Comparison of ENCODE assay signal across 9 mouse cellular contexts in genomic region chr5:107725435-107726261, GRCm38 (mm10). TPM values are rescaled to one million over a fixed set of nuclear protein-coding genes. Genes with fewer than 3 reads are reported as not detected.
DNase-seq lines count a peak whose midpoint lies in the region; ATAC-seq and TF ChIP-seq lines count a peak whose summit lies in the region.
"Had no signal": no experiment of that assay in that cellular context is flagged by ENCODE, and none has a peak within 500 bp of the region (broad histone marks: within the 10 kb centered on the region; RNA-seq: fewer than 3 reads in every experiment).

TSS of gene Gfi1 (minus strand) at chr5:107726036.

- TF ChIP-seq CTCF in cerebellum, adult 2 months (IDR thresholded peaks at IDR 0.05; ENCODE audit: borderline replicate concordance, insufficient read depth, low read depth, low read length) = no peak

- H3K36me3 ChIP-seq in forebrain, embryonic 14.5 days (ENCODE audit: control insufficient read depth, insufficient read depth, low read length) = no peaks in the 10 kb centered on the region
- no peaks in the 10 kb centered on the region for H3K36me3 ChIP-seq in kidney, embryonic 15.5 days

- H3K4me3 ChIP-seq in forebrain, embryonic 14.5 days (ENCODE audit: low read depth, low read length) = peak within 1 kb of the TSS; percentile 17
- peak within 1 kb of the TSS; percentile 29 for H3K4me3 ChIP-seq in kidney, embryonic 15.5 days (replicated peaks)
- H3K4me3 ChIP-seq in cerebellum, adult 2 months (replicated peaks; ENCODE audit: insufficient read depth, low read depth, low read length) = no peak within 1 kb of the TSS
- H3K4me3 ChIP-seq: erythroblast, embryonic 14.5 days had no signal

- peaks cover 82% of the 10 kb centered on the region for H3K27me3 ChIP-seq in forebrain, embryonic 14.5 days (replicated peaks; ENCODE audit: control insufficient read depth, insufficient read depth, low read length)
- peaks cover 97% of the 10 kb centered on the region for H3K27me3 ChIP-seq in kidney, embryonic 15.5 days
- H3K27me3 ChIP-seq in cerebellum, adult 2 months (ENCODE audit: control insufficient read depth, insufficient read depth, low read length) = peaks cover 17% of the 10 kb centered on the region; the same call in 1 of the 2 replicates

- peak; percentile 33; the same call in 1 of the 2 replicates for ATAC-seq in forebrain, embryonic 14.5 days
- ATAC-seq in kidney, embryonic 15.5 days (replicated peaks; ENCODE audit: low FRiP score) = 0 out of 2 replicates have a peak, but pooled peaks have one; percentile 9
- ATAC-seq in megakaryocyte progenitor cell, adult 5-6 weeks (replicated peaks; ENCODE audit: poor library complexity) = peak; percentile 64

- no peak within 1 kb of the TSS for H3K27ac ChIP-seq in forebrain, embryonic 14.5 days (ENCODE audit: low read depth, low read length)
- H3K27ac ChIP-seq in kidney, embryonic 15.5 days = no peak within 1 kb of the TSS
- no peak within 1 kb of the TSS for H3K27ac ChIP-seq in cerebellum, adult 2 months (ENCODE audit: insufficient read depth, low read length)

- no peak for TF ChIP-seq POLR2A in cerebellum, adult 2 months (IDR thresholded peaks at IDR 0.05; ENCODE audit: borderline replicate concordance, insufficient read depth, low read length)

- H3K9me3 ChIP-seq in forebrain, embryonic 14.5 days (replicated peaks; ENCODE audit: control insufficient read depth, low read length) = no peaks in the 10 kb centered on the region
- no peaks in the 10 kb centered on the region for H3K9me3 ChIP-seq in kidney, embryonic 15.5 days (replicated peaks)

- peak; percentile 87 for DNase-seq in CD4-positive helper T cell, adult 2 months (ENCODE audit: low read depth, low spot score)
- peak; percentile 80 for DNase-seq in MN1 (ENCODE audit: low spot score)
- DNase-seq in forebrain, embryonic 14.5 days (ENCODE audit: low spot score) = no peak
- DNase-seq in spleen, postnatal 4 days (ENCODE audit: low spot score in 2 of 2) = peak; percentile 63 to 81
- DNase-seq in cerebellum, adult 2 months = no peak
- DNase-seq in layer of hippocampus, adult 9-10 months (ENCODE audit: low spot score) = no peak

- H3K4me1 ChIP-seq in forebrain, embryonic 14.5 days (ENCODE audit: control insufficient read depth, insufficient read depth, low read length) = peaks cover 8% of the 10 kb centered on the region
- H3K4me1 ChIP-seq in kidney, embryonic 15.5 days = peaks cover 54% of the 10 kb centered on the region
- H3K4me1 ChIP-seq in cerebellum, adult 2 months (ENCODE audit: control insufficient read depth, insufficient read depth, low read length) = peaks cover 6% of the 10 kb centered on the region; the same call in 1 of the 2 replicates

- peak within 1 kb of the TSS; percentile 36 for H3K4me2 ChIP-seq in forebrain, embryonic 14.5 days (ENCODE audit: low read length)
- peak within 1 kb of the TSS; percentile 54 for H3K4me2 ChIP-seq in kidney, embryonic 15.5 days

- WGBS in forebrain, embryonic 14.5 days = 1% methylated on average over 41 of the region's 41 CpGs
- WGBS in kidney, embryonic 15.5 days = under 1% methylated on average over 41 of the region's 41 CpGs
- 2% methylated on average over 41 of the region's 41 CpGs for WGBS in cerebellum, adult 2 months

- no peak within 1 kb of the TSS for H3K9ac ChIP-seq in forebrain, embryonic 14.5 days (ENCODE audit: low read length)
- H3K9ac ChIP-seq in kidney, embryonic 15.5 days = no peak within 1 kb of the TSS

RNA-seq across cellular contexts. Expression of gene Gfi1, which starts in this region (rescaled TPM):
- polyA plus RNA-seq in forebrain, embryonic 14.5 days (2014; fragmentation: Nextera tagmentation; extraction: Ambion mirVana) = not detected in 2 replicates
- 0.08 TPM in 1 of 2 replicates, not detected in the other for polyA plus RNA-seq in kidney, embryonic 15.5 days (2015; fragmentation: Nextera tagmentation; extraction: Ambion mirVana)
- 45.2 and 47.9 TPM in 2 replicates for total RNA-seq in megakaryocyte progenitor cell, adult 5-6 weeks (2015)
- total RNA-seq in megakaryocyte progenitor cell, adult 5-6 weeks (2017) = 57.9 and 61.6 TPM in 2 replicates
- not detected in 2 replicates for polyA plus RNA-seq in cerebellum, adult 2 months (2012; rRNA removed)

Comparison
In these comparisons a context has a peak if more than half of its experiments do, and no peak if none do; other contexts are left out.
1. Peak in ATAC-seq, H3K4me3 ChIP-seq and H3K4me2 ChIP-seq in forebrain, embryonic 14.5 days; RNA of the gene not detected or under 1 TPM.
2. Peak in ATAC-seq, H3K4me3 ChIP-seq and H3K4me2 ChIP-seq in kidney, embryonic 15.5 days; RNA of the gene not detected or under 1 TPM.
3. DNase-seq: peak in CD4-positive helper T cell, adult 2 months (single experiment), MN1 (single experiment) and spleen, postnatal 4 days (2 of 2); none in forebrain, embryonic 14.5 days (single experiment), cerebellum, adult 2 months (0 of 2) and layer of hippocampus, adult 9-10 months (single experiment).
4. ATAC-seq: peak in every context shown above with its lines; median percentile 64 in megakaryocyte progenitor cell, adult 5-6 weeks; 33 in forebrain, embryonic 14.5 days; 9 in kidney, embryonic 15.5 days.